Mouse (Mus musculus): ENCODE results near the gene Ttc38. TPM values are rescaled to one million over a fixed set of nuclear protein-coding genes. Genes with fewer than 3 reads are reported as not detected.
A peak's percentile ranks its signal among the peaks of the same experiment; 100 is the strongest.

The Ttc38 gene
- total RNA-seq, 2 experiments from 2014 or later: 4.4 to 5.1 TPM

DNA sequence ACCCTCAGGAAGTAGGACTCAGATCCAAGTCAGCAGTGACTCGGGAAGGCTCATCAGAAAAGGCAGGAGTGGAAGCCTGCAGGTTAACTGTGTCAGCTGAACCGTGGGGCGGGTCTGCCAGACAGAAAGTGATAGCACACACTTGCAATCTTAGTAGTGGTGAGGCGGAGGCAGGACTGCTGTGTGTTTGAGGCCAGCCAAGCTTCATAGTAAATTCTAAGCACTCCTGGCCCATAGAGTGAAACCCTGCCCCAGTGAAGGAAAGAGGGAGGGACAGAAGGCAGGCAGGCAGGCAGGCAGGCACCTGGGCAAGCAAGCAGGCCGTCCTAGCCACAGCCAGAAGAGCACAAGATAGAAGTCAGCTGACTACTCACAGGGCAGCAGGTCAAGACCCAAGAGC is 53.5 kb downstream of the Ttc38 start:
- intact Hi-C loops (cut with DNase I; ENCODE audit: low total_unique reads): no loop called here
- DNase-seq: peak; percentile 27

DNA sequence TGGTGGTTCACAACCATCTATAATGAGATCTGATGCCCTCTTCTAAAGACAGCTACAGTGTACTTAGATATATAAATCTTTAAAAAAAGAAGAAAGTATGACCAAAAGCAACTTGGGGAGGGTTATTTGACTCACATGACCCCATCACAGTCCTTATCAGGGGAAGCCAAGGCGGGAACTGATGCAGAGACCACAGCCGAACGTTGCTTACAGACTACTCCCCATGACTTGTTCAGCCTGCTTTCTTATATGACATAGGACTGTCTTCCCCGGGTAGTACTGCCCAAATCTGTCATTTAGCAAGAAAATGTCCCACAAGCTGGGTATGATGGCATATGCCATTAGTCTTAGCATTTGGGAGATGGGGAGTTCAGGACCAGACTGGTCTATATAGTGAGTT is 57.1 kb downstream of the Ttc38 start:
- no peak for DNase-seq
- intact Hi-C loops (cut with DNase I; ENCODE audit: low total_unique reads): no loop called here

DNA sequence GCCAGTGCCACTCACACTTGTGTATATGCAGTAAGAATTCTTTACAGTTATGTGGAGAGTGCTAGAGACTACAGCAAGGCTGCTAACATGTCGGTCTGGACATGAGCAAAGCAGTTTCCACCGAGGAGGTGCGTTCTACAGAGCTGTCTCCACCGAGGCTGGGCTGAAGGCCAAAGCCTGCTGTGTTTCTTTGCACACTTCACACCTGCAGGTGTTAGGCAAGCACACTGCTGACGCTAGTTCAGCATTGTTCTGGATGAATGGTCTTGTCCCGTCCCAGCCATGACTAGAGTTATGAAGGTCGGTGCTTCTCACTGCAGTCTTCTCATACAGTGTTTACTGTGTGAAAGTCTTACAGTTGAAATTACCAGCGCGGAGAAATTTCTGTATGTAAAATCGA is 59.9 kb downstream of the Ttc38 start:
- no peak for DNase-seq
- intact Hi-C loops (cut with DNase I; ENCODE audit: low total_unique reads): no loop called here

DNA sequence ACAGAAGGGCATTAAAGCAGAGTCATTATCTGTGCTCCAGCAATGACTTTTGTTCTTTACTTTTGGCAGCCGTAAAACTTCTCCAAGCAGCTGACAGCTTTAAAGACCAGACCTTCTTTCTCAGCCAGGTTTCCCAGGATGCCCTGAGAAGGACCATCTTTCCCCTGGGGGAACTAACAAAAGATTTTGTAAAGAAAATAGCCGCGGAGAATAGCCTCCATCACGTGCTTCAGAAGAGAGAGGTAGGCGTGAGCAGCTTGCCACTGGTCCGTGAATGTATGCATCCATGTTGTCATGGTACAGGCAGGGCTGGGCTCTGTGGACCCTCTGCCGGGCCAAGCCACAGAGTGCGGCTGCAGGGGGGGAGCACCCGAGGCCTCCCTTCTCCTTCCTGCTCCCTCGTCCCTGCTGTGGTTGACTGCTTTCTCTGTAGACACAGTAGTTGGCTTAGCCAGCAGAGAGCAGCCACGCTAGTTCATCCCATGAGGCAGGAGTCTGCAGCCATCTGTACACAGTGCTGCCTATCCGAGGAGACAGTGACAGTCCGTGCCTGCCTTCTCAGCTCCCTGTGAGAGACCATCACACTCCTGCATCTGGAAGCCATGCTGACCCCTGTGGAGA is 60.5 kb downstream of the Ttc38 start:
- no peak for DNase-seq

DNA sequence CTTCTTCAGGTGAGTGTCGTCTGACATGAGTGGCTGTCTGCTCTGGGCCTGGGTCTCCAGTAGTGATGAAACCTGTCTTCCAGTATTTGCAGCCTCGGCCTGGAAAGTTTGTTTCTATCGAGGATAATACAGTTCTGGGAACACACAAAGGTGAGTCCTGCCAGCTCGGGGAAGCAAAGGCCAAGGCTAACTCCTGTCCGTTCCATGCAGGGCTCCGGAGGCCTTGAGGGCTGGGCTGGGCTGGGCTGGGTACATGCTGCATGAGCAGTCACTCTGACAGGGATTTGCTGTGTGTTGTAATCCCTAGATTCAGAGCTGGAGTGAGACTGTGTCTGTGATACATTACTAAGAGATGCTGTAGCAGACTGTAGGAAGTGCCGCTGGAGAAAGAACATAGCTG is 61.8 kb downstream of the Ttc38 start:
- intact Hi-C loops (cut with DNase I; ENCODE audit: low total_unique reads): no loop called here
- DNase-seq: no peak

More for the DNA sequence above, 60.5 kb downstream of the Ttc38 start:
- intact Hi-C loops (cut with DNase I; ENCODE audit: low total_unique reads): no loop called here

DNA sequence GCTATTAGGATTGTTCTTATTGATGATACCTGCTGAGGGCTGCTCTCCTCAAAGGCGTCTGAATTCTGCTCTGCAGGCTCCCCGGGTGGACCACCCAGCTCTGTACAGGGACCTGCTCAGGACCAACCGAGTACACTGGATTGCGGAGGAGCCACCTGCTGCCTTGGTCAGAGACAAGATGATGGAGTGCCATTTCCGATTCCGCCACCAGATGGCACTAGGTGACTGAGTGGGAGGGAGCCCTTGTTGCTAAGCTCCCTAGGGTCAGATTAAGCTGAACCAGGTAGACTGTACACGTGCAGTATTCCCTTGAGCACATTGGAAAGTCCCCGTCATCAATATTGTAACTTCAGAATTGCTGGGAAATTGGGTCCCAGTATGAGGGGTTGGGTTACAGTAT is 64.2 kb downstream of the Ttc38 start:
- intact Hi-C loops (cut with DNase I; ENCODE audit: low total_unique reads): loop anchor here (5.0 kb wide), 1 partner anchor 141 kb away; no protein-coding TSS in a partner anchor
- peak; percentile 70 for DNase-seq

DNA sequence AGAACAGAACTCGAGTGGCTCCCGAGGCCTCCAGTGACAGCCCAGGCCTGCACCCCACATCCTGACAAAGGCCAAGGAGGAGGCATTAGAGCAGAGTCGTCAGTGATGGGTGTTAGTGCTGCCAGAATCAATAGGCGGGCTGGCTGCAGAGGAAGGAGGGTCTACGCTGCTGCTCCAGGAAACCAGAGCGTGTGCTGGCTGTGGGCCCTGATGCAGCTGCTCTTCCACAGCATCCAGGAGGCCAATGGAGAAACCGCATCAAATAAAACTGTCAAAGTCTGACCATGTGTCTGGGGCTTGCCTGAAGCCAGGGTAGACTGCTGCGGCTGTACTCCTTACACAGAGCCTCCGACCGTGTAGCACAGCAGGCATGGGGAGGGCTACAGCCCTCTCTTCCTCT is 65.0 kb downstream of the Ttc38 start:
- intact Hi-C loops (cut with DNase I; ENCODE audit: low total_unique reads): loop anchor here (5.0 kb wide), 1 partner anchor 140 kb away; no protein-coding TSS in a partner anchor
- no peak for DNase-seq

DNA sequence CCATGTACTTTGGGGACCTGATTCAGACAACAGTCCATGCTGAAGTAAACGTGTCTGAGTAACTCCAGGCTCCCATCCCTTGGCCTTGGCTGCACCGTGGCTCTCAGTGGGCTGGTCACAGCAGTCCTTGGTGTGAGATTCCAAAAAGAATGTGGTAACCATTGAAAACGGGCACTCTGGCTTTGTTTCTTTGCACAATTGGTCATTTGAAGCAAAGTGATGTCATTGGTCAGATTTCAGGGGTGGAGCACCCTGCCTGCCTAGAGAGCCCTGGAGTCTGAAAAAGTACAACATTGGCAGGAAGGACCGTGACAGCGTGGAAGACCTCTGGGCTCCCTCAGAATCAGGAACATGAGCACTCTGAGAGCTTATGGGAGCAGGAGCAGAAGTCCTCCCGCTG is 67.3 kb downstream of the Ttc38 start:
- DNase-seq: no peak
- intact Hi-C loops (cut with DNase I; ENCODE audit: low total_unique reads): loop anchor here (5.0 kb wide), 1 partner anchor 138 kb away; no protein-coding TSS in a partner anchor

DNA sequence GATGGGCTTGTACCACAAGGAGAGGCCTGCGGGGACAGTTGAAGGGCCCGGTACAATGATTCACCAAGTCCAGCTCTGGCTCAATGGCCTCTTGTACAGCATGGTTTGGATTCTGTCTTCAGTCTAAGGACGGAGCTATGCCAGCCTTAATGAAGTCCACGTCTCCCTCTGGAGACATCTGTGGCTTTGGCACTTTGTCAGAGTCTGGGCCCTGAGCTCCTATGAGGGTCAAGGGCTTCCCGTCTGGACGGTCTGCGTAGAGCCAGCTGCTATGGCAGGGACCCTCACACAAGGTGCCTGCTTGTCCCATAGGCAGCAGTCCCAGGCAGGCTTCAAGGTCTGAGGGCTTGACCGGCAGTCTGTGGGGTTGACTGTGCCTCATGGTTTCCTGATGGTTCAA is 68.2 kb downstream of the Ttc38 start:
- no peak for DNase-seq
- intact Hi-C loops (cut with DNase I; ENCODE audit: low total_unique reads): loop anchor here (5.0 kb wide), 1 partner anchor 232 kb away; no protein-coding TSS in a partner anchor

DNA sequence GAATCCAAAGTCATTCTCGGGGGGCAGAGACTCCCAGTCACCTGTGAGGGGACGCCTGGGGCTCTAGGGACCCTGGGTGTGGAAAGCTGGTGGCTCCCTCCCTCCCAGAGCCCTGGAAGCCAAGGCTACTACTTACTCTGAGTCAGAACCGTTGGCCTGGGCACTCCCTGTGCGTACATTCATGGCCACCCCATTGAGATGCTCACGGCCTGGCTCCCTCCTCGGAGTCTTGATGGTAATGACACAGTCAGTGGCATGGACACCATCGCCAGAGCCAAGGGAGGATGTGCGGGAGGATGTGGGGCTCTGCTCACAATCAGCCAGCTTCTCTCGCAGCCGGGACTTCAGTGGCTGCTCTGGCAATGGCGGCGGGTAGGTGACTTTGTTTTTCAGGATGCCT is 68.7 kb downstream of the Ttc38 start:
- intact Hi-C loops (cut with DNase I; ENCODE audit: low total_unique reads): loop anchor here (5.0 kb wide), 1 partner anchor 232 kb away; no protein-coding TSS in a partner anchor
- DNase-seq: no peak

DNA sequence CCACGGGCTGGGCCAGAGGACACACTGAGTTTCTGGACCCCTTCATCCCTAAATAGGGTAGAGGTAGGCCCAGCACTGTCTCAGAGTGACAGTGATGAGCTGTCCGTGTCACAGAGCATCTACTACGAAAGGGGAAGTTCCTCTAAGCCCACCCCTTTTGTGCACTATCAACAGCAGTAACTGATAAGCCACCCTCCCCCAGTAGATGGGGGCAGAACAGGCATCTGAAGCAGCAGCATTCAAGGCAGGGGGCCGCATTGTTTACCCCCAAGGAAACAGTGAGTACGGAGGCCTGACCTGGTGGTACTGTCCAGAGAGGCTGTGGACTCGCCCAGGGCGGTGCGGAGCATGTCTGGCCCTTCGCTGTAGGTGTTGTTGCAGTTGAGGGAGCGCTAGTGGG is 70.4 kb downstream of the Ttc38 start:
- intact Hi-C loops (cut with DNase I; ENCODE audit: low total_unique reads): loop anchor here (5.0 kb wide), 1 partner anchor 230 kb away; no protein-coding TSS in a partner anchor
- no peak for DNase-seq

DNA sequence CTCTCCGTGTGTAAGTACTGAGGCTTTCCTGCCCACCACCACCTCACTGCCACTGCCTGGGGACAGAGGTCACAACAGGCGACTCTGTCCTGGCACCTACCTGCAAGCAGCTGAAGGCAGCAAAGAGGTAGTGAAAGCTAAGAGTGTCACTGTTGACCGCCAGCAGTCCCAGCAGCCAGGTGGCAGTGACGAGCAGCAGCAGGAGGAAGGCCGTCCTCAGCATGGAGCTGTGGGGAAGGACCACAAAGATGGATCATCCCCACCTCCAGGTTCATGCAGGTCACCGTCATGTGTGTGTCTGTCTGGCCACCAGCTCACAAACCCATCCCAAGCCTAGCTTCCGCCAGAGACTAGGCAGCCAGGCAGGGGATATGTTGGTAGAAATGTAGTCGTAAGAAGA is 71.7 kb downstream of the Ttc38 start:
- intact Hi-C loops (cut with DNase I; ENCODE audit: low total_unique reads): loop anchor here (5.0 kb wide), 1 partner anchor 228 kb away; no protein-coding TSS in a partner anchor

More for the DNA sequence above, 71.7 kb downstream of the Ttc38 start:
- DNase-seq: no peak

Other genes starting within 250 kb of the Ttc38 start
- under 1 TPM; 0.09 to 0.12 TPM for gene Wnt7b, start 249.8 kb upstream of the Ttc38 start, total RNA-seq (2021)
- 10 to 100 TPM in 1 of 2 experiments, 1 to 10 TPM in 1; 6.3 to 16.3 TPM for gene Ppara, start 97.3 kb upstream of the Ttc38 start, total RNA-seq (2021)
- gene Cdpf1, start 20.6 kb upstream of the Ttc38 start, total RNA-seq (2021): 10 to 100 TPM; 30.6 to 32.4 TPM
- gene Pkdrej, start 10.6 kb upstream of the Ttc38 start, total RNA-seq (2021): under 1 TPM; 0.23 to 0.31 TPM
- gene Gtse1, start 27.4 kb downstream of the Ttc38 start, total RNA-seq (2021): 1 to 10 TPM; 1.0 to 1.4 TPM
- gene Trmu, start 47.0 kb downstream of the Ttc38 start, total RNA-seq (2021): 10 to 100 TPM; 13.7 to 21.3 TPM
- under 1 TPM; 0.31 to 0.94 TPM for gene Celsr1, start 201.5 kb downstream of the Ttc38 start, total RNA-seq (2021)
- 1 to 10 TPM; 7.2 to 8.2 TPM for gene Gramd4, start 225.4 kb downstream of the Ttc38 start, total RNA-seq (2021)